Mouse (Mus musculus) embryonic fibroblast, embryonic 13.5 days (primary cell): ENCODE measurements at regions not wholly inside any gene's neighbourhood (a gene's known extent, or its start where the extent isn't known, plus 50 kb on each side); places are given as distances from the start of the nearest gene placed in this dataset.
A peak's percentile ranks its signal among the peaks of the same experiment; 100 is the strongest.

ENCODE experiments used
- H3K27ac ChIP-seq: 2 replicates; pipeline ENCODE4 v1.5.1; 2012; ENCODE audit warnings: low read length, control low read depth, inconsistent platforms; ENCODE audit not compliant: insufficient read depth
- H3K4me1 ChIP-seq: 2 replicates; pipeline ENCODE4 v1.6.1; 2011; ENCODE audit warnings: low read length; ENCODE audit not compliant: control insufficient read depth, insufficient read depth
- H3K4me3 ChIP-seq: 2 replicates; pipeline ENCODE4 v1.5.1; 2011; ENCODE audit warnings: mild to moderate bottlenecking, control low read depth, low read length; ENCODE audit not compliant: insufficient read depth
- CTCF ChIP-seq: IDR thresholded peaks from 2 replicates; pipeline ENCODE4 v1.5.1; 2011; ENCODE audit warnings: mild to moderate bottlenecking, control low read depth, low read length, moderate library complexity, borderline replicate concordance; ENCODE audit not compliant: insufficient read depth
- POLR2A ChIP-seq: IDR thresholded peaks from 2 replicates; pipeline ENCODE4 v1.6.1; 2011; ENCODE audit warnings: low read depth, mild to moderate bottlenecking, control low read depth, low read length, moderate library complexity

DNA sequence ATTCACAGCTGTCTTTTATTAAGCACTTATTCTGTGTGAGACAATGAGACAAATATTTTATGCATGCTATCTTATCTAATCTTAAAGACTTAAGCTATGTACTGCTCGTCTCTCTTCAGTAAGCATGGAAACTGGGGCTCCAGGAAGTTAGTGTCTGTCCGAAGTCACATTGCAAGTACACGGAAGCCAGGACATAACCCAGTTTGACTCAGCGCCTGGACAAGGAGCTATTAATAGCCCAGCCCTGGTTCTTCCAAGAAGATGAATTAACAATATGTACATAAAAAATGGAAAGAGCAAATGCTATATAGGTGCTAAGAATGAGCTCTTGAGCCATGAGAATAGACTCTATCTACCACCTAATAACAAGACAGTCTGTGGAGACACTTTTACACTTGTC, 85.2 kb upstream of the Col24a1 start:
- no peak for TF ChIP-seq POLR2A
- no peak for TF ChIP-seq CTCF
- H3K4me1 ChIP-seq: no peaks in the 10 kb centered on the region; the same call in 1 of the 2 replicates
- no peak overlapping the region for H3K4me3 ChIP-seq
- peak overlapping the region; percentile 44; the same call in 1 of the 2 replicates for H3K27ac ChIP-seq

DNA sequence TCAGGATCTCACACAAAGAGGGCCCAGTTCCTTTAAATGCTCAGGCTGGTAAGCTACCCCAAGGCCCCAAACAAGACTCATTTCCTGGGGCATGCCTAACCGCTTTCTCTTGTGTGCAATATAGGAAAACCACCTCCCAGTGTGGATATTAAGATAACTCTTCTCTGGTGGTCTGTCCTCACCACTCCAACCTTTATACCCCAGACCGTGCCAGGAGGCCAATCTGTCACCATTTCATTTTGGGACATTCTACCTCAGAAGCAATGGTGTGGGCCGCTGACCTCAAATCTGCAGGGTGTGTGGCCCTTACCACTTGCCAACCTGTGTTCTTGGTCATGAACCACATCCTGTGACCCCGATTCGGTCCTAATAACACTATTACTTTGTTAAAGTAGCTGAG, 82.1 kb upstream of the Col24a1 start:
- Histone ChIP-seq H3K4me3 (no peak overlapping the region), H3K4me1 (no peaks in the 10 kb centered on the region), H3K27ac (no peak overlapping the region)
- TF ChIP-seq CTCF (no peak), POLR2A (no peak)

DNA sequence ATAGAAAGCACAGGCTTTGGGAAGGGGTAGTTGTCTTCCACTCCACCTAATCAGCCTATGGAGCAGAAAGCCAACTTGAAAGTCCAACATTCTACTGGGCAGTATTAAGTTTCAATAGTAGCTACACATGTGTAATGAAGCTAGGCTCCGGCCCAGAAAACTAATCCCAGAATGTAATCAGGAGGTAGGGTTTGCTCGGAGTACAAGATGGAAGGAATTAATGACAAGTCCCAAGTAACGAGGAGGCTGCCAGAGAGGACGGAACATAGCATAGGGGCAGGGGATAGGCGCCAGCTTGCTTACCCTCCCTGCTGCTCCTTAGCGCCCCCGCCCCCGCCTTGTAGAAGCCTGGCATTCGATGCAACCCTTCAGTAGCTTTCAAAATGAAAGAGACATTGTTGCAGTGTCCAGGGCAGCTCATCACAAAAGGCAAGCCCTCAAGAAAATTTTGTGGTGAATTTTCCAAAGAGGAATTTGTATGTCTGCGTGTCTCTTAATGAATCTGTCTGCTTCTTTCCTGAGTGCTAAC, 75.2 kb upstream of the Col24a1 start:
- no peak overlapping the region for H3K4me3 ChIP-seq
- no peaks in the 10 kb centered on the region for H3K4me1 ChIP-seq
- H3K27ac ChIP-seq: no peak overlapping the region
- TF ChIP-seq CTCF: no peak
- no peak for TF ChIP-seq POLR2A

DNA sequence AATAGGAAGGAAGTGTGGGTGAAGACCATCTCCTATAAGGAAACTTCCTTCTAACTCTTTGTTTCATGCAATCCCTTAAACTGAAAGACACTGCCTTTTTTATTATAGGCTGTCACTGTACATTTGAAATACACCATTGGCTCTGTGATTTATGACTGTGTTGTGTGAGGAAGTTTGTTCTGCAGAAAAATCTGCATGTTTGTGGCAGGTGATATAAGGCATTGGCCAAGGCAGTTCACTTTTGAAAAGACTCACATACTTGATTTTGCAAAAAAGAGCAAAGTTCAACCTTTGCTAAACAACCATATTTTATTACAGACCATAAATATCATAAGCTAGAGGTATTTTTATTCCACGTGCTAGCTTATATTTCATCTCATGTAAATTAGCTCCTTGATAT, 69.3 kb upstream of the Col24a1 start:
- no peak for TF ChIP-seq POLR2A
- TF ChIP-seq CTCF: no peak
- Histone ChIP-seq H3K4me1 (no peaks in the 10 kb centered on the region), H3K27ac (no peak overlapping the region), H3K4me3 (no peak overlapping the region)

DNA sequence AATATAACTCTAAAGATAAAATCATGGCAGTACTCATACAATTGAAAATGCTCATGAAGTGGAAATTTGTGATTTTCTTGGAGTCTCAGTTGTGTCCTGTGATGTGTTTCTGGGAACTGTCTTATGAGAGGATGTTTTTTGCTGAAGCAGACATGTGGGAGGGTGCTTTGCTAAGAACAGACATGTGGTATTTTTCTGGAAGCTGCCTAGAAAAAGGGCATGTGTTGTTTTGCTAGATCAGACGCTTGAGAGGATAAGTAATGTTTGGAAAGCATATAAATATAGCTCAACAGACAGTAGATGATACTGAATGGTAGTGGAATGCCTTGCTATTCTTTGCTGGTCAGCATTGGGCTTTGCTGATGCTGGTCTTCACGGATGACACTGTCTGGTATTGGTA, 68.2 kb upstream of the Col24a1 start:
- TF ChIP-seq CTCF (no peak), POLR2A (no peak)
- no peak overlapping the region for H3K27ac ChIP-seq

DNA sequence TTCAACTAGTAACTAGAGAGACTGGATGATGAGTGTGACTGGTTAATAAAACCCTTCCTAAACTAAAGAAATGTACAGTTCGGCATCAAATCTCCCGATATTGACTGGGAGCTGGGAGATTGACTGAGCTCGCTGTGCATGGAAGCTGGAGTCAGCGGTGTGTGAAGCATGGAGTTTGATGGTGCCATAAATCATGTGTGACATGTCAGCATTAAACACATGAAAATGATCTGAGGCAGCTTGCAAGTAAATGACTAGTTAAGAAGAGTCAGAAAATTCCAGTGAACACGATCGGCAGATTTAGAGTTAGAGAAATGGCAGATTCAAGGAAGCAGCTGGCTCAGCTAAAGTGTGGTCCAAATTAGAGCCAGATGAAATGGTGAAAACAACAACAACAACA, 61.6 kb upstream of the Col24a1 start:
- Histone ChIP-seq H3K4me1 (no peaks in the 10 kb centered on the region), H3K27ac (no peak overlapping the region), H3K4me3 (no peak overlapping the region)
- TF ChIP-seq POLR2A: no peak
- no peak for TF ChIP-seq CTCF

More for the DNA sequence above, 68.2 kb upstream of the Col24a1 start:
- Histone ChIP-seq H3K4me3 (no peak overlapping the region), H3K4me1 (no peaks in the 10 kb centered on the region)

DNA sequence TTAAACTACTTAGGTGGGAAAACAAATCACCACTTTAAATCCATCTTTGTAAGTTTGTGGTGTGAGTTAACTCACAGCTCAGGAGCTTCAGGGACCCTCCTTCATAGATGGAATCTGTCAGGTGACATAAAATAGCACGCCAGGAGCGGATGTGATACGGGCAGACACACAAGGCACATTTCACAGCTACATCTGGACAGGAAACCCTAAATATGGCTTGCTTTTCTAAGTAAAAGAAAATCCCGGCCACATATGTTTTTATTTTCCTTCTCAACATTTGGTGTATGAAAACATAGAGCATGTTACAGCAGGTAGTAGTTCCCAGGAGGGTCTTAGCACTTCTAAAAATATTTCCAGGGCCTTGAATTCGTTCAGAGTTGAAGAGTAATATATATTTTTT, 50.1 kb upstream of the Col24a1 start:
- Histone ChIP-seq H3K4me3 (no peak overlapping the region), H3K27ac (no peak overlapping the region), H3K4me1 (no peaks in the 10 kb centered on the region)
- TF ChIP-seq CTCF (no peak), POLR2A (no peak)
